In genomic region chr15:78698491-78699135, GRCm38 (mm10) we compare ENCODE assay signal across 19 mouse cellular contexts. TPM values are rescaled to one million over a fixed set of nuclear protein-coding genes. Genes with fewer than 3 reads are reported as not detected.
A peak's percentile ranks its signal among the peaks of the same experiment; 100 is the strongest.
DNase-seq lines count a peak whose midpoint lies in the region; ATAC-seq and TF ChIP-seq lines count a peak whose summit lies in the region.
"Had no signal": no experiment of that assay in that cellular context is flagged by ENCODE, and none has a peak within 500 bp of the region (broad histone marks: within the 10 kb centered on the region; RNA-seq: fewer than 3 reads in every experiment).

No protein-coding gene starts in this region.

- TF ChIP-seq CTCF in forebrain, postnatal 0 days (IDR thresholded peaks at IDR 0.05; ENCODE audit: low read depth): no peak

- no peaks in the 10 kb centered on the region for H3K36me3 ChIP-seq in forebrain, postnatal 0 days (ENCODE audit: insufficient read depth)
- no peaks in the 10 kb centered on the region for H3K36me3 ChIP-seq in neural tube, embryonic 14.5 days (ENCODE audit: control insufficient read depth, insufficient read depth, low read length)
- H3K36me3 ChIP-seq: G1E; heart, embryonic 13.5 days; liver, embryonic 13.5 days; midbrain, embryonic 10.5 days; stomach, embryonic 15.5 days had no signal

- peak; percentile 68 for ATAC-seq in forebrain, postnatal 0 days
- ATAC-seq in neural tube, embryonic 14.5 days (ENCODE audit: low read depth): no peak

- no peaks in the 10 kb centered on the region for H3K27me3 ChIP-seq in forebrain, postnatal 0 days (ENCODE audit: insufficient read depth, low read length)
- no peaks in the 10 kb centered on the region for H3K27me3 ChIP-seq in neural tube, embryonic 14.5 days (ENCODE audit: control insufficient read depth, insufficient read depth, low read length)

- H3K9ac ChIP-seq in forebrain, postnatal 0 days: peak overlapping the region; percentile 2; the same call in 1 of the 2 replicates
- H3K9ac ChIP-seq in neural tube, embryonic 14.5 days (replicated peaks; ENCODE audit: low read depth, low read length): no peak overlapping the region
- H3K9ac ChIP-seq: heart, embryonic 13.5 days; liver, embryonic 13.5 days; stomach, embryonic 15.5 days had no signal

- WGBS in forebrain, postnatal 0 days: 41% methylated on average over 13 of the region's 13 CpGs
- 77% methylated on average over 13 of the region's 13 CpGs for WGBS in neural tube, embryonic 14.5 days

- H3K4me2 ChIP-seq in forebrain, postnatal 0 days (ENCODE audit: low read depth): no peak overlapping the region
- H3K4me2 ChIP-seq in neural tube, embryonic 14.5 days (ENCODE audit: low read depth, low read length): no peak overlapping the region
- H3K4me2 ChIP-seq: heart, embryonic 13.5 days; liver, embryonic 13.5 days; stomach, embryonic 15.5 days had no signal

- peak overlapping the region; percentile 68 for H3K27ac ChIP-seq in forebrain, postnatal 0 days (ENCODE audit: low read depth, low read length)
- H3K27ac ChIP-seq in neural tube, embryonic 14.5 days (ENCODE audit: low read depth, low read length): 0 out of 2 replicates have a peak overlapping the region, but pooled peaks have one; percentile 22
- H3K27ac ChIP-seq: heart, embryonic 13.5 days; liver, embryonic 13.5 days; stomach, embryonic 15.5 days had no signal

- peak; percentile 73 for DNase-seq in layer of hippocampus, adult 11-12 months (ENCODE audit: low spot score)
- DNase-seq in layer of hippocampus, postnatal 25 days (ENCODE audit: extremely low spot score in 1 of 2, low spot score in 1 of 2): no peak
- DNase-seq in right cerebral cortex, postnatal 10 days (ENCODE audit: low spot score in 2 of 2): peak; percentile 80 to 82
- no peak for DNase-seq in right cerebral cortex, postnatal 25 days
- peak; percentile 71 for DNase-seq in forebrain, postnatal 0 days
- no peak for DNase-seq in natural killer cell, adult 2 months (ENCODE audit: low spot score in 2 of 2)
- DNase-seq: adrenal gland, adult 2 months; cerebellum, adult 2 months; embryo, embryonic 11 days; kidney, adult 2 months; kidney, postnatal 4 days; liver, embryonic 13.5 days; lung, postnatal 10 days had no signal

- no peak overlapping the region for H3K4me3 ChIP-seq in forebrain, postnatal 0 days (ENCODE audit: low read depth, low read length)
- H3K4me3 ChIP-seq in neural tube, embryonic 14.5 days (ENCODE audit: low read depth, low read length): no peak overlapping the region
- H3K4me3 ChIP-seq: heart, embryonic 13.5 days; liver, embryonic 13.5 days; midbrain, embryonic 10.5 days; stomach, embryonic 15.5 days had no signal

- H3K9me3 ChIP-seq in forebrain, postnatal 0 days (ENCODE audit: low read length): no peaks in the 10 kb centered on the region
- no peaks in the 10 kb centered on the region for H3K9me3 ChIP-seq in neural tube, embryonic 14.5 days (ENCODE audit: control insufficient read depth, low read length)
- H3K9me3 ChIP-seq: G1E; heart, embryonic 13.5 days; liver, embryonic 13.5 days; midbrain, embryonic 10.5 days; stomach, embryonic 15.5 days had no signal

- H3K4me1 ChIP-seq in forebrain, postnatal 0 days (ENCODE audit: insufficient read depth): peaks cover 17% of the 10 kb centered on the region
- 0 out of 2 replicates have a peak, but pooled peaks cover 4% of the 10 kb centered on the region for H3K4me1 ChIP-seq in neural tube, embryonic 14.5 days (ENCODE audit: control insufficient read depth, insufficient read depth, low read length)
- H3K4me1 ChIP-seq: liver, embryonic 13.5 days; stomach, embryonic 15.5 days had no signal

RNA-seq across cellular contexts. Expression of gene Elfn2, which starts 20.0 kb away (rescaled TPM):
- total RNA-seq in layer of hippocampus, postnatal 25 days (2021): 100 to 1,000 TPM; 175 to 188 TPM
- total RNA-seq in forebrain, postnatal 0 days (2014; rRNA removed): 33.9 and 51.6 TPM in 2 replicates
- 8.1 and 10.1 TPM in 2 replicates for polyA plus RNA-seq in forebrain, postnatal 0 days (2015; fragmentation: Nextera tagmentation; extraction: Ambion mirVana)
- polyA plus RNA-seq in neural tube, embryonic 14.5 days (2014; fragmentation: Nextera tagmentation; extraction: Ambion mirVana): 4.1 and 6.8 TPM in 2 replicates
- polyA plus RNA-seq: G1E; limb, embryonic 11.5 days had no signal

Comparison
In these comparisons a context has a peak if more than half of its experiments do, and no peak if none do; other contexts are left out.
1. DNase-seq: peak in layer of hippocampus, adult 11-12 months (single experiment), right cerebral cortex, postnatal 10 days (2 of 2) and forebrain, postnatal 0 days (single experiment); none in layer of hippocampus, postnatal 25 days (0 of 2), right cerebral cortex, postnatal 25 days (single experiment) and natural killer cell, adult 2 months (0 of 2).